Mouse (Mus musculus): ENCODE measurements around the gene Ctsl. TPM values are rescaled to one million over a fixed set of nuclear protein-coding genes. Genes with fewer than 3 reads are reported as not detected.

The Ctsl gene
- polyA plus RNA-seq, 1 experiment from 2014 or later, result 117 TPM

DNA sequence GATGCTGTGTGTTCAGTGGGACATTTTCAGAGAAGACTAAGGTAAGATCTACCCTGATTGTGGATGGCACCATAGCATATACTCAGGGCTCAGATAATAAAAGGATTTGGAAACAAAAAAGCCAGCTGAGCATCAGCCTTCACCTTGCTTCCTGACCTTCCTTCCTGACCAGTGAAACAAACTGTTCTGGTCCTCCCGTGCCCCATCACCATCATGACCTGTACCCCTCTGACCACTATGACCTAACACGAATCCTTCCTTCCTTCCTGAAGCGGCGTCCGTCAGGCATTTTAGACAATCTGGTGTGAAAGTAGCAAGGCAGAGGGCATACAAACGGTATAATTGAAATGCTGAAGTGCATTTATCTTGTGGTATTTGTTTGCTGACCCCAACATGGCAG, 8.6 kb downstream of the Ctsl start:
- no peak overlapping the region for H3K27ac ChIP-seq (ENCODE audit: low read length)
- ATAC-seq, result no peak
- 91% methylated on average over 6 of the region's 6 CpGs for WGBS
- no peak overlapping the region for H3K4me2 ChIP-seq (ENCODE audit: low read length)
- H3K9ac ChIP-seq (replicated peaks; ENCODE audit: low read depth, low read length), result no peak overlapping the region
- no peak overlapping the region for H3K4me3 ChIP-seq (replicated peaks; ENCODE audit: low read length)
- H3K4me1 ChIP-seq (replicated peaks; ENCODE audit: control insufficient read depth, insufficient read depth, low read length), result no peaks in the 10 kb centered on the region
- H3K9me3 ChIP-seq (ENCODE audit: control insufficient read depth, low read length), result no peaks in the 10 kb centered on the region
- H3K36me3 ChIP-seq (ENCODE audit: control insufficient read depth, insufficient read depth), result peaks cover 7% of the 10 kb centered on the region
- H3K27me3 ChIP-seq (replicated peaks; ENCODE audit: control insufficient read depth, insufficient read depth, low read length), result no peaks in the 10 kb centered on the region

DNA sequence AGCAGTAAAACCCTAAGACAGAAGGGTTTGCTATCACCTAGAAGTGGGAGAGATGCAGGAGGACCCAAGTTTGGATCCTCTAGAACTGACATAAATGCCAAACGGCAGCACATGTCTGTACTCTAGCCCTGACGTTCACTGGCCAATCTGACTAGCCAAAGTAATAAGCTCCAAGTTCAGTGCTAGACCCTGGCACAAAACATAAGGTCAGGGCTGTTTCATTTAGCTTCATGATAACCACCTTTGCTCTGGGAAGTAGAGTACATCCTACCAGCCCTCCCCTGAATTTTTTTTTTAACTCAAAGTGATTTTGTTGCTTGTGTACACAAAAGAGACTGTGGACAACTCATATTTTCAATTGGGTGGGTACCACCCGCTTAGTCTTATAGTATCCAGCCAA, 9.7 kb downstream of the Ctsl start:
- no peak overlapping the region for H3K27ac ChIP-seq (ENCODE audit: low read length)
- no peak for ATAC-seq
- 92% methylated on average over 3 of the region's 3 CpGs for WGBS

DNA sequence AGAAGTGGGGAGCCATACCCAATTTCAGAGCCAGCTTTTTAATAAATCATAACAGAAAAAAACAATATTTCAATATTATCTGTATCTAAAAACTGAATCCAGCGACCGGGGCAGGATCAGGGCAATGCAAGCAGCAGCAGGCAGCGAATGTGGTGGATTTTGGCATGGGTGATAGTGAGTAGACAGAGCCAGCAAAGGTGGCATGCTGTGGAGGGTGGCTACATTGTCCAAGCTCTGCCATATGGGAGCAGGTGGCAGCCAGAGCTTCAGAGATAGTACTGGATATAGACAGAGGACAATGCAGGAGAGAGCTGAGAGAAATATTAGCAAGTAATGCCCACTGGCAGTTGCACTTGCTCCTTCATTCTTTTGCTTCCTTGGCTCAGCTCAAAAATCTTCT, 11.0 kb downstream of the Ctsl start:
- Histone ChIP-seq H3K4me1 (replicated peaks; ENCODE audit: control insufficient read depth, insufficient read depth, low read length) (no peaks in the 10 kb centered on the region), H3K9me3 (ENCODE audit: control insufficient read depth, low read length) (no peaks in the 10 kb centered on the region), H3K4me2 (ENCODE audit: low read length) (no peak overlapping the region), H3K27ac (ENCODE audit: low read length) (no peak overlapping the region), H3K36me3 (ENCODE audit: control insufficient read depth, insufficient read depth) (peaks cover 3% of the 10 kb centered on the region), H3K4me3 (replicated peaks; ENCODE audit: low read length) (no peak overlapping the region), H3K27me3 (replicated peaks; ENCODE audit: control insufficient read depth, insufficient read depth, low read length) (no peaks in the 10 kb centered on the region), H3K9ac (replicated peaks; ENCODE audit: low read depth, low read length) (no peak overlapping the region)
- WGBS, result 88% methylated on average over 3 of the region's 3 CpGs
- no peak for ATAC-seq

More for the DNA sequence above, 9.7 kb downstream of the Ctsl start:
- no peak overlapping the region for H3K4me3 ChIP-seq (replicated peaks; ENCODE audit: low read length)
- H3K27me3 ChIP-seq (replicated peaks; ENCODE audit: control insufficient read depth, insufficient read depth, low read length), result no peaks in the 10 kb centered on the region
- H3K4me2 ChIP-seq (ENCODE audit: low read length), result no peak overlapping the region
- no peaks in the 10 kb centered on the region for H3K4me1 ChIP-seq (replicated peaks; ENCODE audit: control insufficient read depth, insufficient read depth, low read length)
- peaks cover 3% of the 10 kb centered on the region for H3K36me3 ChIP-seq (ENCODE audit: control insufficient read depth, insufficient read depth)
- no peak overlapping the region for H3K9ac ChIP-seq (replicated peaks; ENCODE audit: low read depth, low read length)
- no peaks in the 10 kb centered on the region for H3K9me3 ChIP-seq (ENCODE audit: control insufficient read depth, low read length)

DNA sequence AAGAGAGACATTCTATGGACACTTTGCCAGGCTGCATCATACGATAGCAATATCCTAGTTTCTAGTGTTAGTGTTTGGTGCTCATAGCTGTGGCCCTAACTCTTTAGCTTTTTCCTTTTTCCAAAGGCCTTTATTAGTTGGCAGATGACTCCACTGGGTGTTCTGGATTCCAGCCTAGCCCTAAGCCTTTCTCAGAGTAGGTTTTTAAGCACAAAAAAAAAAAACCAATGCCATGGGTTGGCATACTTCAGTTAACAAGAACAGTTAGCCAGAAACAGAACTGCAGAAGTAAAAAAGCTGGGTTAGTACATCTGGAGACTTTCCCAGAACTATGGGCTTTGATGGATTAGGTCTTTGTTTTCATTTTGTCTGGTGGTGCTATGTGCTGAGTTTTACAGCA, 12.2 kb downstream of the Ctsl start:
- no peak for ATAC-seq
- Histone ChIP-seq H3K9me3 (ENCODE audit: control insufficient read depth, low read length) (no peaks in the 10 kb centered on the region), H3K27ac (ENCODE audit: low read length) (no peak overlapping the region), H3K9ac (replicated peaks; ENCODE audit: low read depth, low read length) (no peak overlapping the region), H3K27me3 (replicated peaks; ENCODE audit: control insufficient read depth, insufficient read depth, low read length) (no peaks in the 10 kb centered on the region), H3K4me2 (ENCODE audit: low read length) (no peak overlapping the region), H3K4me3 (replicated peaks; ENCODE audit: low read length) (no peak overlapping the region), H3K36me3 (ENCODE audit: control insufficient read depth, insufficient read depth) (no peaks in the 10 kb centered on the region), H3K4me1 (replicated peaks; ENCODE audit: control insufficient read depth, insufficient read depth, low read length) (no peaks in the 10 kb centered on the region)
- WGBS, result 59% methylated on average over 1 of the region's 1 CpGs

DNA sequence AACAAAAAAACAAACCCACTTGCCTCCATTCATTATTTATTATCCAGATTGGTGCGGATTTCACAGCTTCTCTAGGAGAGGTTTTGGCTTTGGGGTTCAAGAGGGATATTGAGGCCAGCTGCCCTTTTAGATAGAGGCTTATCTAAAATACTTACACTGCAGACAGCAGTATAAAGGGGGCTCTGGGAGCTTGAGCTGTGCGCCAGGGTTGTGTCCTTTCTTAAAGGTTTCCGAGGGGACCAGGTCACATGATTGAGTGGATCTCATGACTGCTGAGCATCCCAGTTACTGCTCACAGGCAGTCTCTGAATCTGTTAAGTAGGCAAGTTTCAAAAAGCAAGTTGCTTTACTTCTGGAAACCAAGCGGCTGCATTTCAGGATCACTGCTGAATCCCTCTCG, 13.3 kb downstream of the Ctsl start:
- Histone ChIP-seq H3K27me3 (replicated peaks; ENCODE audit: control insufficient read depth, insufficient read depth, low read length) (no peaks in the 10 kb centered on the region), H3K4me1 (replicated peaks; ENCODE audit: control insufficient read depth, insufficient read depth, low read length) (no peaks in the 10 kb centered on the region), H3K4me3 (replicated peaks; ENCODE audit: low read length) (no peak overlapping the region), H3K4me2 (ENCODE audit: low read length) (no peak overlapping the region), H3K9ac (replicated peaks; ENCODE audit: low read depth, low read length) (no peak overlapping the region), H3K36me3 (ENCODE audit: control insufficient read depth, insufficient read depth) (no peaks in the 10 kb centered on the region), H3K9me3 (ENCODE audit: control insufficient read depth, low read length) (no peaks in the 10 kb centered on the region), H3K27ac (ENCODE audit: low read length) (no peak overlapping the region)
- WGBS, result 70% methylated on average over 5 of the region's 5 CpGs
- ATAC-seq, result no peak

DNA sequence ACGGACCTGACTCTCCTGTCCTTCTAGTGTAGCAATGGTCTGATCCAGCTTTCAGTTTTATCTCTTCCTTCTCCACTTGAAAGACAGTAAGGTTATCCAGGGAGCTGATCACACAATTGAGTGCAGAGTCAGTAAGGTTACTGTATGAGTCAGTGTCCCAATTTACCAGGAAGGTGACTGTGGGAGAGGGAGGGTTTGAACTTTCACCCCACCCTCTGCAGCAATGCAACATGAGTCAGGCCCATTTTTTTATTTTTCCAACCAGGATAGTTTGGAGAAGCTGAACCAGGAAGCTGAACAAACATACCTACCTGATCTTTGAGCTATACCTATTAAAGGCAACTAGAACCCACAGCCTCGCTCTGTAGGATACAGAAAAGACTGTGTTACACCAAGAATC, 21.2 kb downstream of the Ctsl start:
- H3K27me3 ChIP-seq (replicated peaks; ENCODE audit: control insufficient read depth, insufficient read depth, low read length), result no peaks in the 10 kb centered on the region
- no peak overlapping the region for H3K4me2 ChIP-seq (ENCODE audit: low read length)
- H3K36me3 ChIP-seq (ENCODE audit: control insufficient read depth, insufficient read depth), result no peaks in the 10 kb centered on the region
- H3K27ac ChIP-seq (ENCODE audit: low read length), result no peak overlapping the region
- ATAC-seq, result no peak
- H3K4me1 ChIP-seq (replicated peaks; ENCODE audit: control insufficient read depth, insufficient read depth, low read length), result no peaks in the 10 kb centered on the region
- no peak overlapping the region for H3K9ac ChIP-seq (replicated peaks; ENCODE audit: low read depth, low read length)
- no peak overlapping the region for H3K4me3 ChIP-seq (replicated peaks; ENCODE audit: low read length)
- no peaks in the 10 kb centered on the region for H3K9me3 ChIP-seq (ENCODE audit: control insufficient read depth, low read length)
- 76% methylated on average over 2 of the region's 2 CpGs for WGBS

DNA sequence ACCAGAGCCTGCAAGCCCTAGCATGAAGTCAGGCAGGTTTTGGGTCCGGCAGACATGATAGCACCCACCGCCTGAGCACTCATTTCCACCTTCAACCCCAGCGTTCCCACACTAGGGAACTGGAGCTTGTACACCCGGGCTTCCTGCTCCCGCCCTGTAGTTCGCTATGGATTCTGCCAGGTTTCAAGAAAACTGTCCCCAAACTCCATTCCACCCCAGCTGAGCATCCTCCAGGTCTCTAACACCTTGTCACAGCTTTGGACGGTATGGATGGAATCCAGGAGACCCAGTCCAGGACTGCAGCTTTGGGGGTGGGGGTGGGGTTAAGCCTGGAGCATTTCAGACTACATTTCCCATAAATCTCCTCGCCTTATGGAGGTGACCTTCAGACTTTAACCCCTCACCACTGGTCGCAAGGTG, 26.6 kb downstream of the Ctsl start:
- H3K4me1 ChIP-seq (replicated peaks; ENCODE audit: control insufficient read depth, insufficient read depth, low read length), result peaks cover 9% of the 10 kb centered on the region; the same call in 1 of the 2 replicates
- WGBS, result 2% methylated on average over 9 of the region's 9 CpGs
- no peak overlapping the region for H3K27ac ChIP-seq (ENCODE audit: low read length)
- H3K4me2 ChIP-seq (ENCODE audit: low read length), result peak overlapping the region; percentile 55
- peak overlapping the region; percentile 60 for H3K9ac ChIP-seq (replicated peaks; ENCODE audit: low read depth, low read length)
- no peaks in the 10 kb centered on the region for H3K27me3 ChIP-seq (replicated peaks; ENCODE audit: control insufficient read depth, insufficient read depth, low read length)
- H3K9me3 ChIP-seq (ENCODE audit: control insufficient read depth, low read length), result no peaks in the 10 kb centered on the region
- H3K36me3 ChIP-seq (ENCODE audit: control insufficient read depth, insufficient read depth), result no peaks in the 10 kb centered on the region
- H3K4me3 ChIP-seq (replicated peaks; ENCODE audit: low read length), result peak overlapping the region; percentile 52
- peak; percentile 81 for ATAC-seq

DNA sequence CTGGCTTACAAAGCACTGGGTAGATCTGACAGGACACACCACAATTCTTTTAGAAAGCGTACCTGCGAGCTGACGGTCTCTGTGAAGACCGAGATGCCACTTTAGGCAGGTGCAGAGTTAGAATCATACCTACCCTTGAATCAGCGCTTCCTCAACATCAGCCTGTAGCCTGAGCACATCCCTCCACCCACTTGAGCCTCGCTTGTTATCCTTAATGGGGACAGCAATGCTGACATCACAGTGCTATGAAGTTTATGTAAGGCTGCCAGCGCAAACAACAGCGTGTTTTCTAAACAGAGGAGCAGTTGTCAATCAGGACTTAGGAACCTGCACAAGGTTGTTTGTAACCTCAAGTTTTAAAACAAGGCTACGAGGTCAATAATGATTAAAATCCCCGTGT, 27.1 kb downstream of the Ctsl start:
- Histone ChIP-seq H3K4me2 (ENCODE audit: low read length) (peak overlapping the region; percentile 55), H3K27ac (ENCODE audit: low read length) (no peak overlapping the region), H3K4me1 (replicated peaks; ENCODE audit: control insufficient read depth, insufficient read depth, low read length) (peaks cover 9% of the 10 kb centered on the region; the same call in 1 of the 2 replicates), H3K9me3 (ENCODE audit: control insufficient read depth, low read length) (no peaks in the 10 kb centered on the region), H3K9ac (replicated peaks; ENCODE audit: low read depth, low read length) (peak overlapping the region; percentile 60), H3K36me3 (ENCODE audit: control insufficient read depth, insufficient read depth) (no peaks in the 10 kb centered on the region), H3K4me3 (replicated peaks; ENCODE audit: low read length) (peak overlapping the region; percentile 52), H3K27me3 (replicated peaks; ENCODE audit: control insufficient read depth, insufficient read depth, low read length) (no peaks in the 10 kb centered on the region)
- WGBS, result 13% methylated on average over 10 of the region's 10 CpGs
- peak; percentile 50; the same call in 1 of the 2 replicates for ATAC-seq

DNA sequence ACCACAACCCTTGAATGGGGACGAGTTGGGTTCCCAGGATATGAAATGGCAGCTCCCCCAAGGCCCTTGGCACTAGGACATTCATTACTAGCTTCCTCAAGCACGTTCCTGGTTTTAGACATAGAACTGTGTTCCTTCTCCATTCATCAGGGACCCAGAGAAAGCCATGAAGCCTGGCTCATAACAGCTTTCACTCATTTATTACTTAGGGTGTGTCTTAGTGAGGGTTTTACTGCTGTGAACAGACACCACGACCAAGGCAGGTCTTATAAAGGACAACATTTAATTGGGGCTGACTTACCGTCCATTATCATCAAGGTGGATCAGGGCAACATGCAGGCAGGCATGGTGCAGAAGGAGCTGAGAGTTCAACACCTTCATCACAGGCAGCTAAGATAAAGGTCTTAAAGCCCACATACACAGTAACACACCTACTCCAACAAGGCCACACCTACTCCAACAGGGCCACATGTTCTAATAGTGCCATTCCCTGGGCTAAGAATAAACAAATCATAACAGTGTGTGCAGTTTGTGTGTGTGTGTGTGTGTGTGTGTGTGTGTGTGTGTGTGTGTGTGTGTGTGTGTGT, 35.1 kb downstream of the Ctsl start:
- 65% methylated on average over 4 of the region's 4 CpGs for WGBS

DNA sequence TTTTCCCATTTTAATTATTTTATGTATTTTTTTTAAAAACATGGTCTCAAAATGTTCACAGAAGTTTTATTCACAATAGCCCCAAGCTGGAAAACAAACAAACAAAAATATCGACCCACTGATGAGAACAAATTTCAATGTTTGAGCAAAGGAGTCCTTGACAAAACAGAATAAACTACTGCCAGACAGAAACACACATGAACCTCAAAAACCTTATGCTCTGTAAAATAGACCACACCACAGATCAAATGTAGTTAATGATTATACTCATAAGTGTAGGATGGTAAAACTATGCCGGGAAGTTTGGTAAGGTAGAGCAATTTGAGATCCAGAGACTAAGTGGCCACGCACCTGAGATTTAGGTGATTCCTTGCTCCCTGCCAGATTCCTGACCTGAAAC, 37.6 kb downstream of the Ctsl start:
- no peak overlapping the region for H3K9ac ChIP-seq (replicated peaks; ENCODE audit: low read depth, low read length)
- H3K4me2 ChIP-seq (ENCODE audit: low read length), result no peak overlapping the region
- no peaks in the 10 kb centered on the region for H3K9me3 ChIP-seq (ENCODE audit: control insufficient read depth, low read length)
- 87% methylated on average over 3 of the region's 3 CpGs for WGBS
- H3K36me3 ChIP-seq (ENCODE audit: control insufficient read depth, insufficient read depth), result no peaks in the 10 kb centered on the region
- H3K27me3 ChIP-seq (replicated peaks; ENCODE audit: control insufficient read depth, insufficient read depth, low read length), result no peaks in the 10 kb centered on the region
- H3K4me3 ChIP-seq (replicated peaks; ENCODE audit: low read length), result no peak overlapping the region
- H3K27ac ChIP-seq (ENCODE audit: low read length), result no peak overlapping the region
- no peaks in the 10 kb centered on the region for H3K4me1 ChIP-seq (replicated peaks; ENCODE audit: control insufficient read depth, insufficient read depth, low read length)
- ATAC-seq, result no peak

More for the DNA sequence above, 35.1 kb downstream of the Ctsl start:
- no peak overlapping the region for H3K9ac ChIP-seq (replicated peaks; ENCODE audit: low read depth, low read length)
- no peaks in the 10 kb centered on the region for H3K27me3 ChIP-seq (replicated peaks; ENCODE audit: control insufficient read depth, insufficient read depth, low read length)
- H3K4me2 ChIP-seq (ENCODE audit: low read length), result no peak overlapping the region
- H3K27ac ChIP-seq (ENCODE audit: low read length), result no peak overlapping the region
- H3K4me3 ChIP-seq (replicated peaks; ENCODE audit: low read length), result no peak overlapping the region
- H3K4me1 ChIP-seq (replicated peaks; ENCODE audit: control insufficient read depth, insufficient read depth, low read length), result no peaks in the 10 kb centered on the region
- ATAC-seq, result no peak
- no peaks in the 10 kb centered on the region for H3K9me3 ChIP-seq (ENCODE audit: control insufficient read depth, low read length)
- H3K36me3 ChIP-seq (ENCODE audit: control insufficient read depth, insufficient read depth), result no peaks in the 10 kb centered on the region
